Mouse (Mus musculus): Measurements from ENCODE around the gene Tmcc2.

DNA sequence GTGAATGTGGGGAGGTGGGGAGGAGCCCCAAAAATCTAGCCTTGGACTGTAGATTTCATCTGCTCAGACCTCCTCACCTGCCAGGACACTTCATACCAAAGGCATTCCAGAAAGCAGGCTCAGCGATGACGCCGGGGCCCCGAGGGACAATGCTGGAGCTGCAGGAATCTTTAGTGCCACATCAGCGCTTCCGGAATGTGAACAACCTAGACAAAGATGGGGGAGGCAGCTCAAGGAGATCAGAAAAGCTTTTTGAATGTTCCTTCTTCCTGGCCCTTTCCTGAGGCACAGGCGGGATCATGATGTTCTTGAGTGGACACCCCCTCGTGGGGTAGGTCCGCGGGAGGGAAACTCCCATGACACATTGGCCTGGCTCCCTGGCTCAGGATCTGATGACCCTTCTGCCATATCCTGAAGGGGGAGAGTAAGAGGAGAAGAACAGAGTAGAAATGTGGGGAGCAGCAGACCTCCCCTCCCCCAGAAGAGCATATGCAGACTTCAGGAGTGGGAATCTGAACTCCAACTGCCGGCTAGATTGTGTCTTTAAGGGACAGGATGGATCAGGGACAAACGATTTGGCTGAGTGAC lies 55.6 kb downstream of the Tmcc2 start:
- TF ChIP-seq CTCF (IDR thresholded peaks at IDR 0.05) = no peak
- peak; percentile 87 for TF ChIP-seq EP300 (IDR thresholded peaks at IDR 0.05)

Measured in lung, postnatal 0 days (tissue).